9 mouse cellular contexts compared by ENCODE assay signal in genomic region chr14:23014747-23015286, GRCm38 (mm10).
DNase-seq lines count a peak whose midpoint lies in the region; ATAC-seq and TF ChIP-seq lines count a peak whose summit lies in the region.
"Had no signal": no experiment of that assay in that cellular context is flagged by ENCODE, and none has a peak within 500 bp of the region (broad histone marks: within the 10 kb centered on the region; RNA-seq: fewer than 3 reads in every experiment).

No protein-coding gene starts in this region.

- H3K36me3 ChIP-seq in liver, adult 2 months (ENCODE audit: control insufficient read depth, insufficient read depth, low read length): no peaks in the 10 kb centered on the region
- no peaks in the 10 kb centered on the region for H3K36me3 ChIP-seq in liver, postnatal 0 days (replicated peaks; ENCODE audit: insufficient read depth, low read length)
- H3K36me3 ChIP-seq in hindbrain, postnatal 0 days (ENCODE audit: insufficient read depth, low read length): no peaks in the 10 kb centered on the region
- no peaks in the 10 kb centered on the region for H3K36me3 ChIP-seq in lung, embryonic 16.5 days (ENCODE audit: control insufficient read depth, insufficient read depth, low read length)
- H3K36me3 ChIP-seq in stomach, postnatal 0 days (ENCODE audit: control insufficient read depth, insufficient read depth, low read length): no peaks in the 10 kb centered on the region

- no peak overlapping the region for H3K4me3 ChIP-seq in liver, adult 2 months (ENCODE audit: insufficient read depth, low read depth, low read length)
- H3K4me3 ChIP-seq in liver, postnatal 0 days (ENCODE audit: low read depth, low read length): no peak overlapping the region
- no peak overlapping the region for H3K4me3 ChIP-seq in hindbrain, postnatal 0 days (ENCODE audit: low read length)
- no peak overlapping the region for H3K4me3 ChIP-seq in lung, embryonic 16.5 days (ENCODE audit: low read length)
- H3K4me3 ChIP-seq in stomach, postnatal 0 days (ENCODE audit: low read depth, low read length): no peak overlapping the region

- H3K9ac ChIP-seq in liver, adult 2 months (ENCODE audit: low read depth, low read length): no peak overlapping the region
- no peak overlapping the region for H3K9ac ChIP-seq in liver, postnatal 0 days (replicated peaks)
- H3K9ac ChIP-seq in hindbrain, postnatal 0 days (replicated peaks; ENCODE audit: low read length): no peak overlapping the region
- no peak overlapping the region for H3K9ac ChIP-seq in lung, embryonic 16.5 days (ENCODE audit: low read length)
- no peak overlapping the region for H3K9ac ChIP-seq in stomach, postnatal 0 days (ENCODE audit: low read length)

- no peak for ATAC-seq in liver, postnatal 0 days
- peak; percentile 75 for ATAC-seq in hindbrain, postnatal 0 days
- ATAC-seq in lung, embryonic 16.5 days (ENCODE audit: low read depth): peak; percentile 86
- ATAC-seq in stomach, postnatal 0 days (ENCODE audit: low FRiP score, low TSS enrichment): no peak
- ATAC-seq: Patski had no signal

- H3K9me3 ChIP-seq in liver, postnatal 0 days (ENCODE audit: low read length): no peaks in the 10 kb centered on the region
- no peaks in the 10 kb centered on the region for H3K9me3 ChIP-seq in hindbrain, postnatal 0 days (ENCODE audit: low read length)
- no peaks in the 10 kb centered on the region for H3K9me3 ChIP-seq in lung, embryonic 16.5 days (ENCODE audit: control insufficient read depth, low read length)
- no peaks in the 10 kb centered on the region for H3K9me3 ChIP-seq in stomach, postnatal 0 days (ENCODE audit: control insufficient read depth, low read length)

- no peak for TF ChIP-seq EP300 in liver, postnatal 0 days (IDR thresholded peaks at IDR 0.05; ENCODE audit: low read depth)
- TF ChIP-seq EP300 in stomach, postnatal 0 days (optimal IDR thresholded peaks at IDR 0.05): no peak

- no peak overlapping the region for H3K4me2 ChIP-seq in liver, postnatal 0 days (ENCODE audit: low read depth, low read length)
- no peak overlapping the region for H3K4me2 ChIP-seq in hindbrain, postnatal 0 days (ENCODE audit: low read depth, low read length)
- no peak overlapping the region for H3K4me2 ChIP-seq in lung, embryonic 16.5 days (ENCODE audit: low read depth, low read length)
- H3K4me2 ChIP-seq in stomach, postnatal 0 days (replicated peaks; ENCODE audit: low read depth): no peak overlapping the region

- peak; percentile 1 for DNase-seq in liver, adult 2 months (ENCODE audit: extremely low read depth, low read depth, low spot score)
- DNase-seq in liver, postnatal 0 days: no peak
- peak; percentile 42 for DNase-seq in embryo, embryonic 9.5 days (ENCODE audit: extremely low spot score)
- DNase-seq in hindbrain, postnatal 0 days (ENCODE audit: low spot score): peak; percentile 62
- DNase-seq in stomach, postnatal 0 days (ENCODE audit: low spot score): no peak
- DNase-seq in frontal cortex, postnatal 25 days (ENCODE audit: low spot score in 2 of 2): no peak
- DNase-seq in gastrocnemius, adult 18-20 months (ENCODE audit: low spot score): no peak

- TF ChIP-seq POLR2A in liver, adult 2 months (IDR thresholded peaks at IDR 0.05; ENCODE audit: extremely low read depth, insufficient read depth, low read length): no peak

- TF ChIP-seq CTCF in liver, adult 2 months (IDR thresholded peaks at IDR 0.05; ENCODE audit: low read depth, low read length): no peak
- no peak for TF ChIP-seq CTCF in liver, postnatal 0 days (IDR thresholded peaks at IDR 0.05; ENCODE audit: low read depth)
- no peak for TF ChIP-seq CTCF in hindbrain, postnatal 0 days (IDR thresholded peaks at IDR 0.05; ENCODE audit: low read depth)
- TF ChIP-seq CTCF in stomach, postnatal 0 days (IDR thresholded peaks at IDR 0.05; ENCODE audit: low read depth): no peak

- no peaks in the 10 kb centered on the region for H3K4me1 ChIP-seq in liver, adult 2 months (ENCODE audit: control insufficient read depth, insufficient read depth, low read length)
- no peaks in the 10 kb centered on the region for H3K4me1 ChIP-seq in liver, postnatal 0 days (ENCODE audit: insufficient read depth)
- peaks cover 10% of the 10 kb centered on the region for H3K4me1 ChIP-seq in hindbrain, postnatal 0 days (ENCODE audit: insufficient read depth, low read length)
- peaks cover 11% of the 10 kb centered on the region for H3K4me1 ChIP-seq in lung, embryonic 16.5 days (replicated peaks; ENCODE audit: control insufficient read depth, insufficient read depth, low read length)
- H3K4me1 ChIP-seq in stomach, postnatal 0 days (replicated peaks; ENCODE audit: control insufficient read depth, insufficient read depth): no peaks in the 10 kb centered on the region; the same call in 1 of the 2 replicates

- H3K27ac ChIP-seq in liver, adult 2 months (replicated peaks; ENCODE audit: insufficient read depth, low read depth, low read length): no peak overlapping the region
- no peak overlapping the region for H3K27ac ChIP-seq in liver, postnatal 0 days (ENCODE audit: low read depth)
- peak overlapping the region; percentile 54 for H3K27ac ChIP-seq in hindbrain, postnatal 0 days
- H3K27ac ChIP-seq in lung, embryonic 16.5 days (ENCODE audit: low read length): no peak overlapping the region
- H3K27ac ChIP-seq in stomach, postnatal 0 days (replicated peaks): peak overlapping the region; percentile 49

- no peaks in the 10 kb centered on the region for H3K27me3 ChIP-seq in liver, adult 2 months (ENCODE audit: control insufficient read depth, insufficient read depth, low read length)
- H3K27me3 ChIP-seq in liver, postnatal 0 days (ENCODE audit: insufficient read depth, low read length): no peaks in the 10 kb centered on the region
- no peaks in the 10 kb centered on the region for H3K27me3 ChIP-seq in hindbrain, postnatal 0 days (ENCODE audit: insufficient read depth, low read length)
- no peaks in the 10 kb centered on the region for H3K27me3 ChIP-seq in lung, embryonic 16.5 days (ENCODE audit: control insufficient read depth, insufficient read depth, low read depth, low read length)
- H3K27me3 ChIP-seq in stomach, postnatal 0 days (ENCODE audit: control insufficient read depth, insufficient read depth, low read length): no peaks in the 10 kb centered on the region
- H3K27me3 ChIP-seq: Patski had no signal

- no peaks in the 10 kb centered on the region for H3K79me2 ChIP-seq in liver, adult 2 months (ENCODE audit: control insufficient read depth, insufficient read depth, low read length)

- WGBS in liver, adult 2 months: 89% methylated on average over 2 of the region's 2 CpGs
- WGBS in liver, postnatal 0 days (ENCODE audit: insufficient replicate concordance): 57% methylated on average over 2 of the region's 2 CpGs
- WGBS in hindbrain, postnatal 0 days: 27% methylated on average over 2 of the region's 2 CpGs
- 52% methylated on average over 2 of the region's 2 CpGs for WGBS in lung, embryonic 16.5 days
- WGBS in stomach, postnatal 0 days: 58% methylated on average over 2 of the region's 2 CpGs

Comparison
In these comparisons a context has a peak if more than half of its experiments do, and no peak if none do; other contexts are left out.
1. DNase-seq: peak in liver, adult 2 months (single experiment), embryo, embryonic 9.5 days (single experiment) and hindbrain, postnatal 0 days (single experiment); none in liver, postnatal 0 days (single experiment), stomach, postnatal 0 days (single experiment), frontal cortex, postnatal 25 days (0 of 2) and gastrocnemius, adult 18-20 months (single experiment).
2. H3K27ac ChIP-seq: peak in hindbrain, postnatal 0 days (single experiment) and stomach, postnatal 0 days (single experiment); none in liver, adult 2 months (single experiment), liver, postnatal 0 days (single experiment) and lung, embryonic 16.5 days (single experiment).
3. ATAC-seq: peak in hindbrain, postnatal 0 days (single experiment) and lung, embryonic 16.5 days (single experiment); none in liver, postnatal 0 days (single experiment) and stomach, postnatal 0 days (single experiment).